Mouse (Mus musculus): ENCODE measurements at regions not wholly inside any gene's neighbourhood (a gene's known extent, or its start where the extent isn't known, plus 50 kb on each side); places are given as distances from the start of the nearest gene placed in this dataset.

- Histone ChIP-seq H3K4me3 (ENCODE audit: insufficient read depth, poor library complexity, severe bottlenecking) (no peak overlapping the region), H3K79me3 (ENCODE audit: low read depth) (no peaks in the 10 kb centered on the region), H3K36me3 (ENCODE audit: control insufficient read depth, insufficient read depth) (no peaks in the 10 kb centered on the region), H3K79me2 (ENCODE audit: control insufficient read depth, insufficient read depth) (no peaks in the 10 kb centered on the region), H3ac (ENCODE audit: control insufficient read depth, insufficient read length, low read depth) (no peak overlapping the region), H3K27me3 (ENCODE audit: control insufficient read depth, insufficient read depth, insufficient read length) (no peaks in the 10 kb centered on the region)
- TF ChIP-seq USF1 (IDR thresholded peaks at IDR 0.05; ENCODE audit: low read depth) (no peak), MYOD1 (IDR thresholded peaks at IDR 0.05; ENCODE audit: control insufficient read depth, insufficient read length, low read depth) (no peak), CTCF (IDR thresholded peaks at IDR 0.05; ENCODE audit: control insufficient read depth, insufficient read depth, insufficient read length) (no peak), CEBPB (IDR thresholded peaks at IDR 0.05; ENCODE audit: low read depth) (peak; percentile 36), MYOG (IDR thresholded peaks at IDR 0.05; ENCODE audit: control insufficient read depth, extremely low read depth, insufficient read length) (no peak), MAX (IDR thresholded peaks at IDR 0.05) (no peak), FOSL1 (IDR thresholded peaks at IDR 0.05; ENCODE audit: insufficient read depth, low read length, poor library complexity, severe bottlenecking) (no peak)
Measured at GRCm38 (mm10) chr12:107753022-107753421, 250.4 kb downstream of the Bcl11b start.

DNA sequence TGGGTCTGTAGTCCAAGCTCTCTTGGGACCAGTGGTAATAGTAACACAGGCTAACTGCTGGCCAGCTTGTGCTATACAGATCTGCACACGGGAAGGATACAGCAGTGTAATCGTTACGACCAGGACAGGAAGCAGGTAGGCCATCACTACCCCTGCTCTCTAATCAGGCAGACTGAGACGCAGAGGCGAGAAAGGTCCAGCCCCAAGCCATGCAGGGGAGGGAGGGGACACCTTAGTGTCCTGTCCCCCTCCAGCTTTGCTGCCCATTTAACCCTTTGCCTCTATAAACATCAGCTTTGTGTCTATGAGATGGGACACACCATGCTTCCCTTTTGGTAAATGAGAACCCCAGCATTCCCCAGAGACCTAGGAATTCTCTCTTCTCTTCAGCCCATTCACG, 249.9 kb downstream of the Bcl11b start:
- Histone ChIP-seq H3K4me3 (ENCODE audit: insufficient read depth, poor library complexity, severe bottlenecking) (no peak overlapping the region), H3K27me3 (ENCODE audit: control insufficient read depth, insufficient read depth, insufficient read length) (no peaks in the 10 kb centered on the region), H3K79me3 (ENCODE audit: low read depth) (no peaks in the 10 kb centered on the region), H3ac (ENCODE audit: control insufficient read depth, insufficient read length, low read depth) (no peak overlapping the region), H3K36me3 (ENCODE audit: control insufficient read depth, insufficient read depth) (no peaks in the 10 kb centered on the region), H3K79me2 (ENCODE audit: control insufficient read depth, insufficient read depth) (no peaks in the 10 kb centered on the region)
- TF ChIP-seq MYOD1 (IDR thresholded peaks at IDR 0.05; ENCODE audit: control insufficient read depth, insufficient read length, low read depth) (no peak), MAX (IDR thresholded peaks at IDR 0.05) (no peak), CTCF (IDR thresholded peaks at IDR 0.05; ENCODE audit: control insufficient read depth, insufficient read depth, insufficient read length) (no peak), USF1 (IDR thresholded peaks at IDR 0.05; ENCODE audit: low read depth) (no peak), CEBPB (IDR thresholded peaks at IDR 0.05; ENCODE audit: low read depth) (no peak), FOSL1 (IDR thresholded peaks at IDR 0.05; ENCODE audit: insufficient read depth, low read length, poor library complexity, severe bottlenecking) (no peak), MYOG (IDR thresholded peaks at IDR 0.05; ENCODE audit: control insufficient read depth, extremely low read depth, insufficient read length) (no peak)

- no peak overlapping the region for H3K4me3 ChIP-seq (ENCODE audit: insufficient read depth, poor library complexity, severe bottlenecking)
- no peaks in the 10 kb centered on the region for H3K79me2 ChIP-seq (ENCODE audit: control insufficient read depth, insufficient read depth)
- no peak overlapping the region for H3ac ChIP-seq (ENCODE audit: control insufficient read depth, insufficient read length, low read depth)
- no peaks in the 10 kb centered on the region for H3K27me3 ChIP-seq (ENCODE audit: control insufficient read depth, insufficient read depth, insufficient read length)
- TF ChIP-seq CTCF (IDR thresholded peaks at IDR 0.05; ENCODE audit: control insufficient read depth, insufficient read depth, insufficient read length) (no peak), FOSL1 (IDR thresholded peaks at IDR 0.05; ENCODE audit: insufficient read depth, low read length, poor library complexity, severe bottlenecking) (no peak)
- no peaks in the 10 kb centered on the region for H3K79me3 ChIP-seq (ENCODE audit: low read depth)
- H3K36me3 ChIP-seq (ENCODE audit: control insufficient read depth, insufficient read depth): no peaks in the 10 kb centered on the region
Measured at GRCm38 (mm10) chr12:107754885-107755284, 248.5 kb downstream of the Bcl11b start.

GRCm38 (mm10) chr12:107755820-107756517, 247.4 kb downstream of the Bcl11b start:
- TF ChIP-seq MYOG (IDR thresholded peaks at IDR 0.05; ENCODE audit: control insufficient read depth, extremely low read depth, insufficient read length) (no peak), CTCF (IDR thresholded peaks at IDR 0.05; ENCODE audit: control insufficient read depth, insufficient read depth, insufficient read length) (no peak), MAX (IDR thresholded peaks at IDR 0.05) (no peak), MYOD1 (IDR thresholded peaks at IDR 0.05; ENCODE audit: control insufficient read depth, insufficient read length, low read depth) (no peak), FOSL1 (IDR thresholded peaks at IDR 0.05; ENCODE audit: insufficient read depth, low read length, poor library complexity, severe bottlenecking) (no peak)
- Histone ChIP-seq H3K79me2 (ENCODE audit: control insufficient read depth, insufficient read depth) (no peaks in the 10 kb centered on the region), H3K36me3 (ENCODE audit: control insufficient read depth, insufficient read depth) (no peaks in the 10 kb centered on the region), H3K4me3 (ENCODE audit: insufficient read depth, poor library complexity, severe bottlenecking) (no peak overlapping the region), H3ac (ENCODE audit: control insufficient read depth, insufficient read length, low read depth) (no peak overlapping the region), H3K27me3 (ENCODE audit: control insufficient read depth, insufficient read depth, insufficient read length) (no peaks in the 10 kb centered on the region), H3K79me3 (ENCODE audit: low read depth) (no peaks in the 10 kb centered on the region)

GRCm38 (mm10) chr12:107757184-107757583, 246.2 kb downstream of the Bcl11b start:
- no peak overlapping the region for H3ac ChIP-seq (ENCODE audit: control insufficient read depth, insufficient read length, low read depth)
- no peak overlapping the region for H3K4me3 ChIP-seq (ENCODE audit: insufficient read depth, poor library complexity, severe bottlenecking)
- H3K27me3 ChIP-seq (ENCODE audit: control insufficient read depth, insufficient read depth, insufficient read length): no peaks in the 10 kb centered on the region
- no peaks in the 10 kb centered on the region for H3K79me2 ChIP-seq (ENCODE audit: control insufficient read depth, insufficient read depth)
- H3K79me3 ChIP-seq (ENCODE audit: low read depth): no peaks in the 10 kb centered on the region
- TF ChIP-seq MYOG (IDR thresholded peaks at IDR 0.05; ENCODE audit: control insufficient read depth, extremely low read depth, insufficient read length) (no peak), MAX (IDR thresholded peaks at IDR 0.05) (no peak)
- no peaks in the 10 kb centered on the region for H3K36me3 ChIP-seq (ENCODE audit: control insufficient read depth, insufficient read depth)

DNA sequence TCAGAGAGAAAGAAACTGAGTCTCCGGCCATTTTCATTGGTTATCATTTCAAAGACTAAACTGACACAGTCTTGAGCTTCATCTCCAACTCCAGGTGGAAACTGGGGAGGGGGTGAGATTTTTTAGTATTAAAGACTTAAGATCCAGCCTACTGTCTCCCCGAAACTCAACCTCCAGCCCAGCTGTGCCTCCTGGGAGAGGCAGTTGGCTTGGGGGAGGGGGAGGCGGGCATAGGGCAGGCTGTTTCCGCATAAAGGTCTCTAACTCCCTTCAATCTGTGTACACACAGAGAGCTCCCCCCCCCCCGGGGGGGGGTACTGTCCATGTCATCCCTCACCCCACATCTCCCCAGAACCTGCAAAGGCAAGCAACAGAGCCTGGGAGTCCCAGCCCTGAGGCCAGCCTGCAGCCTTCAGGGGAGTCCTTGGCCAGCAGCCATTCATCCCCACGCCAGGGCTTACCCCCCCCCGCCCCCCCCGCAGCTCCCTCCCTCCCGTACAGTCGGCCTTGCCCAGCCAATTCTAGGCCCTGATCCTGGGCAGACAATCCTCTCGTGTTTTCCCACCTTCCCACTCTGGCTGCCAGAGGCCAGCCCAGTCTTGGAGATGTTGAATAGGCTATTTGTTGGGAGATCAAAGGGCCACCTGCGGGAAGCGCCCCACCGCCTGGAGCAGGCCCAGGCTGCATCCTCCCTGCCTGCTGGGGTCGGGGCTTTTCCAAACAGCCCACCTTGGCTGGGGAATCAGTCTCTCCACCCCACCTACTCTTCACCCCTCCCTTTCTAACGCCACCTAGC, 245.2 kb downstream of the Bcl11b start:
- no peak overlapping the region for H3ac ChIP-seq (ENCODE audit: control insufficient read depth, insufficient read length, low read depth)
- no peaks in the 10 kb centered on the region for H3K79me3 ChIP-seq (ENCODE audit: low read depth)
- H3K27me3 ChIP-seq (ENCODE audit: control insufficient read depth, insufficient read depth, insufficient read length): no peaks in the 10 kb centered on the region
- no peaks in the 10 kb centered on the region for H3K79me2 ChIP-seq (ENCODE audit: control insufficient read depth, insufficient read depth)
- no peaks in the 10 kb centered on the region for H3K36me3 ChIP-seq (ENCODE audit: control insufficient read depth, insufficient read depth)
- TF ChIP-seq CTCF (IDR thresholded peaks at IDR 0.05; ENCODE audit: control insufficient read depth, insufficient read depth, insufficient read length): no peak
- TF ChIP-seq MYOD1 (IDR thresholded peaks at IDR 0.05; ENCODE audit: control insufficient read depth, insufficient read length, low read depth): no peak
- TF ChIP-seq USF1 (IDR thresholded peaks at IDR 0.05; ENCODE audit: low read depth): no peak
- TF ChIP-seq FOSL1 (IDR thresholded peaks at IDR 0.05; ENCODE audit: insufficient read depth, low read length, poor library complexity, severe bottlenecking): no peak
- no peak overlapping the region for H3K4me3 ChIP-seq (ENCODE audit: insufficient read depth, poor library complexity, severe bottlenecking)
